Mouse (Mus musculus): ENCODE results near the gene Ybey. TPM values are rescaled to one million over a fixed set of nuclear protein-coding genes. Genes with fewer than 3 reads are reported as not detected.
A peak's percentile ranks its signal among the peaks of the same experiment; 100 is the strongest.

Gene Ybey
- 1 to 10 TPM; 4.2 to 5.0 TPM for total RNA-seq (2021)
- long read RNA-seq, experiment 1, full-length matches to known transcripts, result 9 of 11 reads
- long read RNA-seq, experiment 1, partial matches to known transcripts, result 2 of 11 reads
- long read RNA-seq, experiment 1, other reads (novel, unspliced or antisense), result 0 of 11 reads
- long read RNA-seq, experiment 2, full-length matches to known transcripts, result 10 of 17 reads
- long read RNA-seq, experiment 2, partial matches to known transcripts, result 5 of 17 reads
- long read RNA-seq, experiment 2, other reads (novel, unspliced or antisense), result 2 of 17 reads

DNA sequence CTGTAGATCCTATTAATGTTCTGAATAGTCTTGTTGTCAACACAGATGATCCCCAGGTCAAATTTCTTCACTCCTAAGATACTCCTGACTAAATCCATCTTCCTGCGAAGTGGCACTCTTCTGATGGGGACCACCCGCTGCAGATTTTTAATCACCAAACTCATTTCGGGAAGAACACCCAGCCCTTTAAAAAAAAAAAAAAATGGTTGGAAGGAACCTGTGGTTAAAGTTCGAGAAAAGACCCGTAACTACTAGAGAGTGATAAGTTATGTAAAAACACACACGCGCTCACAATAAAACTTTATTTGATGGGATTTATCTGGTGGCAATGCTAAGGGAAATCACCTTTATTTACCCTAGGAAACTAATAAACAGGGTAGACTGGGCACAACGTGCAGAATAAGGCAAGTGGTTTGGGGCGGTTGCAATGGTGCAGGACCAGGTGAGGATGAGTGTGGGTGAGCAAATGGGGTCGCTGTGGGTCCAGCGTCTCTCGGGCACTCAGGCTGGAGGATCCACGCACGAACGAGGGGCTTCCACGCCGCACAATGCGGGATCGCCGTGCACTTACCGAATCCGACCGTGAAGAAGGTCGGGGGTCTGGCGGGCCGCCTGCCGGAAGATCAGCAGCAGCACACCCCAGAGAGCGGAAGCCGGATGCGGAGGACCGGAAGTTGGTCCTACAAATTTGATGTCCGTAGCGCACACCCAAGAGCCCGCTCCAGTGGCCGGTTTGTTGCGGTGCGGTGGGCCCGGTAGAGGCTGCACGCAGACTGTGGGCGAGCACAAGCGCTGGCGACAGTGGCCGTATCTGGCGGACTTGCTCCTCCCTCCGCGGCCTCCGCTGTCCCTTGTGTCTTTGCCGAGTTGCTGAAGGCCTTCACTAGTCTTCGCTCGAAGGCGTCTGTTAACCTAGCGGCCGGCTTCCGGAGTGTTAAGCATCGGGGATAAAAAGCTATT lies at the start of gene Ybey, which contains the start of gene Mcm3ap:
Ybey (minus strand) TSS at position 912 of the 960 bp plus-strand sequence.
Mcm3ap (plus strand) TSS at position 725 of the 960 bp plus-strand sequence.
- DNase-seq (ENCODE audit: low spot score in 2 of 2), result peak; percentile 71 to 89

DNA sequence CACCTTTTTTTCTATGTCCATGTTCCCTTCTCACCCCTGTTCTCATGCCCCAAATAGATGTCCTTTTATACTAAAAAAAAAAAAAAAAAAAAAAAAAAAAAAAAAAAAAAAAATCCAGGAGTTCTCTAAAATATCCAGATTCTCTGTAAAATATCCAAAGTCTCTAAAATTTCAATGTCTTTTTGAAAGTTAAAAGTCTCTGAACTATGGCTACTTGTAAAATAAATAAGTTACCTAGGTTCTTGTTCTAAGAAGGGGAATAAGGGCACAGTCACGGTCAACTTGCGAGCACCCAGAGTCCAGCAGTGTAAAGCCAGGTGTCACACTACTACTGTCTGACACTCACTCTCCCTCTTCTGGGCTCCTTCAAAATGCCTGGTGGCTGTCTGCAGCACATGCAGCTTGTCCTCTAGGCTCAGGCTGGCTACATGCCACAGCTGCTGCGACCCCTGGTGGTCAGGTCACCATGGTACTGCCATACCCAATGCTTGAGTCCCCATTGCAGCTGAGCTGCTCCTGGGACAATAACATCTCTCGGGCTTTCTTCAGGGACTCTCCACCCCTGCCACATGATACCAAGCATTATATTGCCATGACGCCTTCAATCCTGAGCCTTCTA lies 44.2 kb upstream of the Ybey start:
- peak; percentile 77 to 87 for DNase-seq (ENCODE audit: low spot score in 2 of 2)

DNA sequence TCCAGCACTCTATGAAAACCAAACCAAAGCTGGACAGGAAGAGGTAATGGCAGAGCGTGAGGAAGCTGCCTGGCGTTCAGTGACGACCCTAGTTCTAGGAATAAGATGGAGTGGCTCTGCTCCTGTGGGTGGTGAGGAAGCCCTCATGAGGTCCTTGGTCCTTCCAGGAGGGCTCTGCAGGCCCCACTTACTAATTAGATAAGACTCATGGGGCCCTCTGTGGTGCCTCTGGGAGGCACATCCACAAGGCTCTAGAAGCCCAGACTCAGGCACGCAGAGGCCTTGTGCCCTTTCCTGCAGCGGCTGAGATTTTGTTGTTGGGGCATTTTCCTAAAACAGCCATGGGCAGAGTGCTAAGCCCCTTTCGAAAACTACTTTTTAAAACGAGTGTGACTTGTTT lies 37.0 kb upstream of the Ybey start:
- DNase-seq (ENCODE audit: low spot score in 2 of 2), result no peak

DNA sequence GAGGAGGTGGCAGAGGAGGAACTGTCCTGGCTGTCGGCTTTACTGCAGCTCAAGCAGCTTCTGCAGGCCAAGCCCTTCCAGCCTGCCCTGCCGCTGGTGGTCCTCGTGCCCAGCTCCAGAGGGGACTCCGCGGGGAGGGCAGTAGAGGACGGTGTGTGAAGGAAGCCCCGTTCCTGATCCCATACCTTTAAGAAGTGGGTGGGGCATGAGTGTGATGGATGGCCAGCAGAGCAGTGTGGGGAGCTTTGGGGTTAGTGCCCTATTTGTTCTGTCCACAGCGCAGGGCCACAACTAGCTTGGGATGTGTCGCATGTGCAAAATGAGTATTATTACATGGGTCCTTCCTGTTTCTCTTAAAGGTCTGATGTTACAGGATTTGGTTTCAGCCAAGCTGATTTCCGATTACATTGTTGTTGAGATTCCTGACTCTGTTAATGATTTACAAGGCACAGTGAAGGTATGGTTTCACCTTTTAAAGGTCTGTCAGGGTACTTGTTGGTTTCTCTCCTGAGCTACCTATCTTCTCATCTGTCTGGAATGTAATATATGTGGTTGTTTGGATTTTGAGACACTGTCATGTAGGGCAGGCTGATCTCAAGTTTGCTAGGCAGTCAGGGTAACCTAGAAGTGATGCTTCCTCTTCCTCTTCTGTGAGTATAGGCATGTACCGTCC lies 35.5 kb upstream of the Ybey start:
- DNase-seq (ENCODE audit: low spot score in 2 of 2), result no peak

DNA sequence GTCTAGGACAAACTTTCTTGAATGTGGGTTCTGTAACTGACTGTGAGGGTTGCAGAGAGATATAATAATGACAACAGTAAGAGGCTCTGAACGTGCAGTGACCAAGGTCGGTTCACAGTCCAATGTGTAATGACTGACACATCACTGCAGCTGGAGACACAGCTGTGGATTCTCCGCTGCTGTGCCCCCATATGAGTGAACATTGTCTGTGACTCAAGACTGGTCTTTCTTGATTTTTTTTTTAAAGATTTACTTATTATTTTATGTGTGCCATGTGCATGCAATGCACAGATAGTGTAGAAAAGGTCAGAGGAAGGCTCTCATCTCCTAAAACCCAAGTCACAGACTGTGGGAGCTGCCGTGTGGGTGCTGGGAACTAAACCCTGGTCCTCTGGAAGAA lies 28.6 kb upstream of the Ybey start:
- DNase-seq (ENCODE audit: low spot score in 2 of 2), result no peak

DNA sequence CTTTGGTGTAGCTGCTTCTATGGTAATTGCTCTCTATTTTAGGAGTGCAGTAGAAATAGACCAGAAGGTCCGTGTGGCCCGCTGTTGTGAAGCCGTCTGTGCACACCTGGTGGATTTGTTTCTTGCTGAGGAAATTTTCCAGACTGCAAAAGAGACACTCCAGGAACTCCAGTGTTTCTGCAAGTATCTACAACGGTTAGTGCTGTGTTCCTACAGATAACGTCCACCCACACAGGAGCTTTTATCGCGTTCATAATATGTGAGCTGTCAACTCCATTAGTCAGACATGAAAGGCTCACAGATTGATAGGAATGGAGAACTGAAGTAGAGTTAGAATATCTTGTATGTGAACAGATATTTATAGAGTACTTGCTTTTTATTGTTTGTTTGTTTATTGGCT lies 27.5 kb upstream of the Ybey start:
- DNase-seq (ENCODE audit: low spot score in 2 of 2), result no peak

DNA sequence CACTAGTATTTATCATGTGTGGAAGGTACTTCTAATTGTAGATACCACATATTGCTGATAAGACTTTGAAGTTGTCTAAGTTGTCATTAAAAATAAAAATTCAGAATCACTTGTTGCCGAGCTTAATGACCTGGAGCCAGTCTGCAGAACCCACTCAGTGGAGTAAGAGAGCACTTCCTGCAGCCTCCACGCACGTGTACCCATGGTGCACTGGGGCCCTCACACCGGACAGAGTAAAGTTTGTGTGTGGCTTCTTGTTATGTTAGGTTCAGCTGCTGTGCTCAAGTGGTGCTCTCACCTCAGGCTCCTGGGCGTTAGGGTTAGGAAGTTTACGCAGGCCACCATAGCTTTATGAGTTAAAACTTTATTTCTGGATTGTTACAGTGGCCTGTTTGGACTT lies 26.6 kb upstream of the Ybey start:
- DNase-seq (ENCODE audit: low spot score in 2 of 2), result no peak

DNA sequence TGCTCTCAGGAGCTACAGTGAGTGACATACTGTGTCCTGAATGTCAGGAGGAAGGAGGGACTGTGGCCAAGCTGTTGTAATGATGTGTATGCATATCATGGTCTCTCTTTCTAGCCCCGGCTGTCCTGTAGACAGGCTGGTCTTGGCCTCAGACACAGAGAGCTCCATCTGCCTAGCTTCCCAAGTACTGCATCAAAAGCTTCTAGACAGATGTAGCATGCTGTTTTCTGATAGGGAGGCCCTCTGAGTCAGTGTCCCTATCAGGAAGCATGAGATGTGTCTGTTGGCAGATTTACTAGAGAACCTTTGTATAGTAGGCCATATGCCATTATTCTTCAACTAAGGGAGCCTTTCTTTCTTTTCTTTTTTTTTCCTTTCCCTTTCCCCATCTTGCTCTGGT lies 24.6 kb upstream of the Ybey start:
- no peak for DNase-seq (ENCODE audit: low spot score in 2 of 2)

DNA sequence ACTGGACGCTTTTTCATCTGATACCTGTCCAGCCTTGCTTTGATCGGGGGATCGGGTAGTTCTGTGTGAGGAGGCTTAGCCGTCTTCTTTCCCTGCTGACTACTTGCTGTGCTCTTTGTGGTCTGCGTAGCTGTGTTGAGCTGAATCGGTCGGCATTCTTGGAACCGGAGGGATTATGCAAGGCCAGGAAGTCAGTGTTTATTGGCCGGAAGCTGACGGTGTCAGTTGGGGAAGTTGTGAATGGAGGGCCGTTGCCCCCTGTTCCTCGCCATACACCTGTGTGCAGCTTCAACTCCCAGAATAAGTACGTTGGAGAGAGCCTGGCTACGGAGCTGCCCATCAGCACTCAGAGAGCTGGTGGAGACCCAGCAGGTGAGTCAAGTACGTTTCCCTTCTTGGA lies 20.3 kb upstream of the Ybey start:
- no peak for DNase-seq (ENCODE audit: low spot score in 2 of 2)

DNA sequence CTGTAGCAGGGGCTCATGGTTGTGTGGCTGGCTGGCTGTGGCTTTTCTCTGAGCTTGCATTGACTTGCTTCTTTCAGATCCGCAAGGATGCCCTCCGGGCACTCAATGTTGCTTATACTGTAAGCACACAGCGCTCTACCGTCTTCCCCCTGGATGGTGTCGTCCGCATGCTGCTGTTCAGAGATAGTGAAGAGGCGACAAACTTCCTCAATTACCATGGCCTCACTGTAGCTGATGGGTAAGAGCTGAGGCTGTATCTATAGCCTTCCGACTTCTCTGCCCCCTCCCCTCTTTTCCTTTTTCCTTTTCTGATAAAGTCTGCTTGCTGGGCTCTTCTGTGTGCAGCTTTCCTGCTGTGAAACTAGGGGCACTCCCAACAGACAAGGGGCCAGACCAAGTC lies 19.4 kb upstream of the Ybey start:
- no peak for DNase-seq (ENCODE audit: low spot score in 2 of 2)

DNA sequence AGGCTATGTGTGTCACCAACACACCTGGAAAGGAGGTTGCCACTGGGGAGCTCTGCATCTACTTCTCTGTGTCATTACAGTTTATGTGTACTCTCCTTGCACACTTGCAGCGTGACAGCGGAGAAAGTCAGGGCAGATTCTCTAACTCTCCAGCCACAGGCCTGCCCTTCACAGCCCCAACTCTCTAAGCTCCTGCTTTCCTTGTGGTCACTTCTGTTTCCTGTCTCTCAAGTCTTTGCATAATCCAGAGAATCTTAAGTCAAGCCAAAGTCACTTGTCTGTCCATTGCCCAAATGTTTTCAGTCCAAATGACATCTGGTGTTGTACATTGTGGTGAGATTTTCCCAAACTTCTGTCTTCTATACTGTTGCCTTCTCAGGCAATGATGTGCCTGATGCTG lies 17.4 kb upstream of the Ybey start:
- no peak for DNase-seq (ENCODE audit: low spot score in 2 of 2)

DNA sequence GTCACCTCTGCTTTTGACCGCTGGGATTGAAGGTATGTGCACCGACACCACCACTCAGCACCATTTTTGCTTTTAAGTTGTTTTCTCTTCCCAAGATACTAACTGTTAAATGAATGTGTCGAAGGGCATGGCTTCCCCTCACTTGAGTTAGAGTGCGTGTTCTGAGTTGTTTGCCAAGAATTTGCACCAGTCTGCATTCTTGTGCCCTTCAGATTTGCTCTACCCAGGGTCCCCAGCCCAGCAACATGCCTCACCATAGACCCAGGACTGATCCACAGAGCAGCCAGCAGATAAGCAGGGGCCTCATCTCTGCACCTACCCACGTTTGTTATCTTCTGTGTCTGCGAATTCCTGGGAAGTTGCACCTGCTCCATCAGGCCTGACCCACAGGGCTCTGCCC lies 12.6 kb upstream of the Ybey start:
- no peak for DNase-seq (ENCODE audit: low spot score in 2 of 2)

DNA sequence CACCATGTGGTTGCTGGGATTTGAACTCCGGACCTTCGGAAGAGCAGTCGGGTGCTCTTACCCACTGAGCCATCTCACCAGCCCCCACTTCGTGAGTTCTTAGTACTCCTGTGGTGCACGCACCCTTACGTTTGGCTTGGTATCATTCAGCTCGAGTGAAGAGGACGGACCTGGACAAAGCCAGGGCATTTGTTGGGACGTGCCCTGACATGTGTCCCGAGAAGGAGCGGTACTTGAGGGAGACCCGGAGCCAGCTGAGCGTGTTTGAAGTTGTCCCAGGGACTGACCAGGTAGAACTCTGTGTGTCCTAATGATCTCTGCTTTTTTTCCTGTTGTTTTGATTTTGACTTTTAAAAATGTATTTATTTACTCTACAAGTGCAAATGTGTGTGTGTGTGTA lies 11.9 kb upstream of the Ybey start:
- no peak for DNase-seq (ENCODE audit: low spot score in 2 of 2)

DNA sequence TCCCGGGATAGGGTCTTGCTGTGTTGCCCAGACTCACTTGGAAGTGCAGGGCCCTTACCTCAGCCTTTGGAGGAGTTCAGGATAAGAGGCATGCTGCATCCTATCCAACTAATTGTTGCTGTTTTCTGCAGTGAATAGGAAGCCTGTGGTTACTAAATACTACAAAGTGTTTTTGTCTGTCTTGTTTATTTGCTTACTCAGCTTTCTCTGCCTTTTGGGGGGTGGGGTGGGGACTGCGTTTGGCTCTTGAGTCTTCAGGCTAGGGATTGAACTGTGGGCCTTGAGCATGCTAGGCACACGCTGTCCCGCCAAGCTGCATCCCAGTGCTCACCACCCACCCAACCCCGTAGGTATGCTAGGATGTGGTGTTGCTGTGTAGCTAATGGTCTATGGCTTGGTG lies 4.8 kb upstream of the Ybey start:
- no peak for DNase-seq (ENCODE audit: low spot score in 2 of 2)

DNA sequence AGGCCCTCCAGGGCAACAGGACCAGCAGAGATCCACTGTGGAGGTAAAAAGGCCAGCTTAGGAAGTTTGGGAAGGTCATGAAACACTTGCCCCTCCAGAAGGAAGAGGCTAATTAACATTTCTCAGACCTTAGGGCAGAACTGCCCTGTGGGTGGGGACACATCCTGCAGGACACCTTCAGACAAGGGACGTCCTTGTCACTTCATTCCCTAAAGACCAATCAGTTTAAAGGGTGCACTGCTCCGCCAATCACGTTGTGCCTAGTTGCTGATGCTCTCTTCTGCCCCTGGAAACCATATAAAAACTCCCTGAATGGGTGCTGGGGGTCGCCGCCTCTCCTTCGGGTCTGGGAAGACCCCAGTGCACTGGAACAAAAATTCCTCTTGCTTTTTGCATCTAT lies 6.2 kb downstream of the Ybey start:
- DNase-seq (ENCODE audit: low spot score in 2 of 2), result no peak

DNA sequence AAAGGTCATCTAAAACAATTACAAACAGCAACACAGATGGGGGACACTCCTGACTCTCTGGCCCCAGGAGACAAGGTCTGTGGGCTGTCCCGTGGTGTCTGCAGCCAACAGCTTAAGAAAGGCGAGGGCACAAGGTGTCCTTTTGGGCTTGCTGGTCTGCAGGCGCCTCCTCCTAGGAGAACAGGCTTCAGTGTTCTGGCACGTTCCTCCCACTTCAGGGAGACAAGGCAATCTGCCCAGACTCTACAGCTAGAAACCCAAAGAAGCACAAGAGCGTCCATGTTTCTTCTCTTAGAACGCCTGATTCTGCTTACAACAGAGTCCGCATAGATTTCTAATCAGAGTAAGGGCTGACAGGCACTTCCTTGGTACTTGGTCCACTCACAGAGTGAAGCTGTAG lies 6.6 kb downstream of the Ybey start:
- no peak for DNase-seq (ENCODE audit: low spot score in 2 of 2)

DNA sequence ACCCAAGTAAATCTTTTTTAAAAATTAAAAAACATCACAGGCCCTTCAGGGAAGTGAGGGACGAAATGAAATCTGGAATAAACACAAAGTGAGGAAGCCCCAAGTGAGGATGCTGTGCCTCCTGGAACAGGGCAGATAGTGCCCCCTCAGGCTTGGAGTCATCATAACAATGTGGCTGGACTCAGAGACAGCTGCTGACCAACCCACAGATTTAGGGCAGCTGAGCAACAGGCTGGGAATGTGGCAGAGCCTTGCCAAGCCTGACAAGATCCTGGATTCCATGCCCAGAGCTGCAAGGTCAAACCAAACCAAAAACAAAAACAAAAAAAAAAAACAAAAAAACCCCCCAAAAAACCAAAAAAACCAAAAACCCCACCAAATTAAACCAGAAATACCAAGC lies 7.7 kb downstream of the Ybey start:
- no peak for DNase-seq (ENCODE audit: low spot score in 2 of 2)

DNA sequence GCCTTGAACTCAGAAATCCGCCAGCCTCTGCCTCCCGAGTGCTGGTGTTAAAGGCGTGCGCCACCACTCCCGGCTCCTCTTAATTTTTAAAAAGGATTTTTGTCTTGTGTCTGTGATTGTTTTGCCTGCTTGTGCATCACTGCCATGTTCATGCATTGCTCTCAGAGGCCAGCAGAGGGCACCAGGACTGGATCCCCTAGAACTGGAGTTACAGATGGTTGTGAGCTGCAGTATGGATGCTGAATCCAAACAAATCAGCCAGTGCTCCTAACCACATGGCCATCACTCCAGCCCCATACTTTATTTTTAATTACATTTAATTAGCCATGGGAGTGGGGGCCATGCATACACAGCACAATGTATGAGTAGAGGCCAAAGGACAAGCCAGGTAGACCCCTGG lies 13.6 kb downstream of the Ybey start:
- peak in 1 of 2 experiments; percentile 37 for DNase-seq (ENCODE audit: low spot score in 2 of 2)

DNA sequence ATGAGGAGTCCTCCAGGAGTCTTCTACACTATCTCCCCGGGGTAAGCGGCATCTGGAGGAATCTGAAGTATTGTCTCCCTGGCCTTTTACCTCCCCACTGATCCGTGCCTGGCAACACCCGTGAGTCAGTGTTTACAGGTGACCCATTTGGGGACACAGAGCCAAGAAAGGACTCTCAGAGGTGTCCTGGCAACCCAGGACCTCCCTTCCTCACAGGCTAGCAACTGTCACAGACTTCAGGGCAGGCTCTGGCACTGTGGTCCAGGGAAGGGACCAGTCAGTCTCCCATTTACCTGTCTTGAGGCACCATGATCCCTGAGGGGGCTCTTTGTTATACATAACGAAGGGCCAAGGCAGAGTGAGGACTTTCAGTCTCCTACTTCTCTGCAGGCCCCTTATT lies 20.1 kb downstream of the Ybey start, which contains the start of gene 2610028H24Rik:
2610028H24Rik (plus strand) TSS at position 231 of the 400 bp plus-strand sequence.
- DNase-seq (ENCODE audit: low spot score in 2 of 2), result no peak

DNA sequence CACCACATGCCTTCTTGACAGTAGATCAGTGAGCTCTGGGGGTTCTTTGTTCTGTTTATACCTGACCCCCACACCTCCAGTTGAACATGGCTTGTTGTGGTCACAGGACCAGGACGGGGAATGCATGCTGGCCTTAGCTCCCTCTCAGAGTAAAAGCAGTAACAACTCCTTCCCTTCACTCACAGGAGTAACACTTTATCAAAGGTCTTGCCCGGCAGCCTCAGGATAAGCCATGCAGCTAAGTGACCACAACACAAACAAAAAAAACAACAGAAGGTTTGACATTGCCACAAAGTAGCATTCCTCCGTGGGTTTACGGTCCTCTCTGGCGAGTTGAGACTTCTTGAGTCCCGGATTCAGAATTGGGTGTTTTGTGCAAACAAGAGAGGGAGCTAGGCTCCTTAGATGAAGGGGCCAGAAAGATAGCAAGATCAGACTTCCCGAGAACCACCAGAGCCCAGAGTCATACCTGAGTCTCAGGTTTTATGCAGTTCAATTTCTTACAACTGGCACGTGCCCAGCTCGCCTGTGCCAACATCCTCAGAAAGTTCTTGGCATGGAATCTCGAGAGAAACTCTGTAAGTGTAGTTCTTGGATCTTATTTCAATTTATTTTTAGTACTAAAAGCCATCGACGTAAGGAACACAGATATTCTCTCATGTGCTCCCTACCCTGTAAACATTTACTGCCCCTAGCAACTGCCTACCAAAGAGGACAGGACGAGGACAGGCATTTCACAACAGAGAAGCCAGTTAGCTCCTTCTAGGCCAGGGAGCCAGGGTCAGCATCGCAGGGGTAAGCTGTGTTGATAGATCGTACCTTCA lies 21.3 kb downstream of the Ybey start:
- no peak for DNase-seq (ENCODE audit: low spot score in 2 of 2)

Data from gastrocnemius, postnatal 4 days (tissue).